Mouse (Mus musculus): ENCODE results near the gene Dpf1. TPM values are rescaled to one million over a fixed set of nuclear protein-coding genes. Genes with fewer than 3 reads are reported as not detected.
A peak's percentile ranks its signal among the peaks of the same experiment; 100 is the strongest.

The Dpf1 gene
- total RNA-seq, 1 experiment from 2014 or later = 0.05 TPM

DNA sequence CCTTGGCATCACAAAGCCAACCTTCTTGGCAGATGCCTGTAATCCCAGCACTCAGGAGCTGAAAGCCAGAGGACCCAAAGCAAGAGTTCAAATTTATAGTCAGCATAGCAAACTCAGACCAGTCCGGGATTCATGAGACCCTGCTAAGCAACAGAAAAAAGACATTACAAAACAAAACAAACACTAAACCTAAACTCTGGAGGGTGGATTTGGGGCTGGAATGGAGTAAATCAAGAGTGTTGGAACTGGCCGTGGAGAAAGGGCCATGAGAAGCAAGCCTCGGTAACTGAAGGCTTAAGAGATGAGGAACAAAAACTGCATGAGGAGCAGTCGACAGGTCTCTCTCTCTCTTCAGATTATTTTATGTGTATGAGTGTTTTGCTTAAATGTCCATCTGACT lies 19.9 kb upstream of the Dpf1 start:
- no peak for ATAC-seq (replicated peaks in 1 of 2; ENCODE audit: insufficient read depth in 1 of 2, low FRiP score in 2 of 2, low TSS enrichment in 1 of 2, low read depth in 1 of 2, poor library complexity in 2 of 2, severe bottlenecking in 2 of 2)

DNA sequence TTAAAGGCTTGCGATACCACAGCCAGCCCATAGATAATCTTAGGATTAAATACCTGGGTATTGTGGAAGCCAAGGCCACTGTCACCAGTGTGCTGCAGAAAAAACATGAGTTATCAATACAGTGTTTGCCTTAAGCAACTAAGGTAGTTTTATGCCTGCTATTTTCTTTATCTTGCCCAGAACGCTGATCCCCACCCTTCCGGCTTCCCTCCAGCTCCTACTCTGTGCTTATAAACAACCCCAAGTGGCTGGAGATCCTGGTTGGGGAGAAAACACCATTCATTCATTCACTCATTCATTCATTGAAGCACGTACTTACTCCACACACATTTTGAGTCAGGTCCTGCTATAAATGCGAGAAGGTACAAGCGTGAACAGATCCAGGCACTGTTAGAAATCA lies 19.2 kb upstream of the Dpf1 start:
- no peak for ATAC-seq (replicated peaks in 1 of 2; ENCODE audit: insufficient read depth in 1 of 2, low FRiP score in 2 of 2, low TSS enrichment in 1 of 2, low read depth in 1 of 2, poor library complexity in 2 of 2, severe bottlenecking in 2 of 2)

DNA sequence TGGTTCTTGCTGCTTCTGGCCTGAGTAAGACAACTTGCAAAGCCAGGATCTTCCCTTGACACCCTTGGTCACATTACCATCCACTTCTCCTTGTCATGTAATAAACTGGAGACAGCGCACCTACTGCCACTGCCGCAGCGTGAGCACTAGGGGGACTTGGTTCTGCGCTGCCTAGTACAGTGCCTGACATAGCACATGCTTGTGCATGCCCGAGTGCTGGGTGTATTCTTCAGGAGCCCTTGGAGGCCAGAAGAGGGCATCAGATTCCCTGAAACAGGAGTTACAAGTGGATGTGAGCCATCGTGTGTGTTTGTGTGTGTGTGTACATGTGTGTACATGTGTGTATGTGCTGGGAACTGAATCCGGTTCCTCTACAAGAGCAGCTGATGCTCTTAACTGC lies 16.3 kb upstream of the Dpf1 start:
- ATAC-seq (replicated peaks in 1 of 2; ENCODE audit: insufficient read depth in 1 of 2, low FRiP score in 2 of 2, low TSS enrichment in 1 of 2, low read depth in 1 of 2, poor library complexity in 2 of 2, severe bottlenecking in 2 of 2) = no peak; a peak in 1 of 4 replicates

DNA sequence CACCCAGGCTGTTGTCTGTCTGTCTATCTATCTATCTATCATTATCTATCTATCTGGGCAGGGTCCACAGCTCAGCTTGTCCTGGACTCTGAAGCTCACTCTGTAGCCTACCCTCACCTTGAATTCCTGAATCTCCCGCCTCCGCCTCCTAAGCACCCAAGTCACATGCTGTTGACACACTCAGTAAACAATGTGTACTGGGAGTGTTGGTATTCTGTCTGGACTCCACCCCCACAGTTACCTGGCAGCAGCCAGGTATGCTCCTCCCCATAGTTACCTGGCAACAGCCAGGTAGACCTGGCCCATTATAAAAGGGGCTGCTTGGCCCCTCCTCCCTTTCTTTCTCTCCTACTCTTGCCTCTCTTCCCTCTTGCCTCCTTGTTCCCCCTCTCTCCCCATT lies 15.7 kb upstream of the Dpf1 start:
- no peak for ATAC-seq (replicated peaks in 1 of 2; ENCODE audit: insufficient read depth in 1 of 2, low FRiP score in 2 of 2, low TSS enrichment in 1 of 2, low read depth in 1 of 2, poor library complexity in 2 of 2, severe bottlenecking in 2 of 2)

DNA sequence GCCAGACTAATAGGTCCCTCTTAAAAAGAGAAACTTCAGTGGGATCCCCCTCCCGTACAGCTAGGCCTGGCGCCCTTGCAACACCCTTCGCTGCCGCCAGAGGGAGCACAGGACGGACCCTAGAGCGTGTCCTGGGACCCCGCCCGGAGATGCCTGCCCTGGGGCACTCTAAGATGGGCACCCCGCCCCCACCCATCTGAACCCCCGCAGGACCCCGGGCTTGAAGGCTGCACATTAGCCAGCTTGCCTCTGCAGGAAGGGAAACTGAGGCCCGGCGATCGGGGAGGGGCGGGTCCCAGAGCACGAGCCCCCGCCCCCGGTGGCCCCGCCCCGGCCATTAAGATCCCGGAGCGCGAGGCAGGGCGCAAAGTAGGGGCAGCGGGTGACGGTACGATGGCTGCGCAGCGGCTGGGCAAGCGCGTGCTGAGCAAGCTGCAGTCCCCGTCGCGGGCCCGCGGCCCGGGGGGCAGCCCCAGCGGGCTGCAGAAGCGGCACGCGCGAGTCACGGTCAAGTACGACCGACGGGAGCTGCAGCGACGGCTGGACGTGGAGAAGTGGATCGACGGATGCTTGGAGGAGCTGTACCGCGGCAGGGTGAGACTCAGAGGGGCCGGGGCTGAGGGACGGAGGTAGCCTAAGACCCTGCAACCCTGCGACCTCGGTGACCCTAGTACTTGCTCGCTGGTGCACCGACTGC lies 14.7 kb upstream of the Dpf1 start, which contains the start of gene Ppp1r14a:
Gene Ppp1r14a (plus strand): TSS at position 367 of the 697 bp plus-strand sequence.
- peak; percentile 57 to 76; a peak in 2 of 4 replicates for ATAC-seq (replicated peaks in 1 of 2; ENCODE audit: insufficient read depth in 1 of 2, low FRiP score in 2 of 2, low TSS enrichment in 1 of 2, low read depth in 1 of 2, poor library complexity in 2 of 2, severe bottlenecking in 2 of 2)

DNA sequence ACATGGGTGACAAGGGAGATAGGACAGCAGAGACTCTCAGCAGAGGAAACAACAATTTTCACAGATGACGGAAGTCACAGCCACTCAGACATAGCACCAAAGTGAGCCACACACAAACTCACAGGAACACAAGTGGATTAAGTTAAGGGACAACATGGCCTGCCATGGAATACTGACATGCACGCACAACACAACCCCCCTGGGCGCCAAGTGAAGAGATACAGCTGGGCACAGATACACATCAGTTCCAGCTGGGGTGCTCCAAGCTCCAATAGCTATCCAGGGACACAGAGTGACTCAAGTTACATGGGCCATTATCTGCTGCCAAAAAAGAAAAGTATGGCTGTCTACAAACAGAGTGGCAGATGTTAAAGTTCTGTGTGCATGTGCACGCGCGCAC lies 13.9 kb upstream of the Dpf1 start:
- no peak for ATAC-seq (replicated peaks in 1 of 2; ENCODE audit: insufficient read depth in 1 of 2, low FRiP score in 2 of 2, low TSS enrichment in 1 of 2, low read depth in 1 of 2, poor library complexity in 2 of 2, severe bottlenecking in 2 of 2)

DNA sequence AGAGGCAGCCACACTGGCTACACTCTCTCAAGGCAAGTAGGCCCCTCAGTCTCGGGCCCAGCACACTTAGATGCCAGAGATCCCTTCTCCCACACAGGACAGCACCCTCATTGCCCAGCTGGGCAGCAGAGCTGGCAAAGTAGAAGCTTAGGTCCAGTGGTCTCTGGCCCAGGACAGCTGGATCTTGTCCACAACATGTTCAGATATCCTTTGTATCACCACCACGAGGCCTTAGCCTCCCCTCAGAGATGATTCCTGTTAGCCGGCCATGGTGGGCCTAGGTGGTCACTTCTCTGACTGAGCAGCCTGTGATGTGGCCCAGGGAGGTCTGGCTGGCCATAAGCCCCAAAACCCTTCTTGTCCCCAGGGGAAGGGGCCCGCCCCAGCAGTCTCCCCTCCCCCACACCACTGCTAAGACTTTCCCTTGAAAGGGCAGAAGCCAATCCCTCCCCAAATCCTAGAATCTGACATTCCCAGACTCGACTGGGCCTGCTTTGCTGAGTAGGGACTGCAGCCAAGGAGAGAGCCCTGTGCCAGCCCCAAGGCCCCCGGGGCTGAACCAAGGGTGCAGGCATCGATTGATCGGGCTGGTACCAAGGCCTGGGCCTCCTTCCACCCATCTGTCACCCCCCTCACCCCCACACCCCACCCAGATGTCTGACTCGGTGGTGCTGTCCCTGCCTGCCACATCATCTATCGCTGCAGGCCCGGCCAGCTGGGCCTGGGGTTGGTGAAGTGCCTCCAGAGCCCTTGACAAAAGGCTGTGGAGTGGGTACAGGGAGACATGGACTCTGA lies 12.9 kb upstream of the Dpf1 start:
- no peak for ATAC-seq (replicated peaks in 1 of 2; ENCODE audit: insufficient read depth in 1 of 2, low FRiP score in 2 of 2, low TSS enrichment in 1 of 2, low read depth in 1 of 2, poor library complexity in 2 of 2, severe bottlenecking in 2 of 2)

DNA sequence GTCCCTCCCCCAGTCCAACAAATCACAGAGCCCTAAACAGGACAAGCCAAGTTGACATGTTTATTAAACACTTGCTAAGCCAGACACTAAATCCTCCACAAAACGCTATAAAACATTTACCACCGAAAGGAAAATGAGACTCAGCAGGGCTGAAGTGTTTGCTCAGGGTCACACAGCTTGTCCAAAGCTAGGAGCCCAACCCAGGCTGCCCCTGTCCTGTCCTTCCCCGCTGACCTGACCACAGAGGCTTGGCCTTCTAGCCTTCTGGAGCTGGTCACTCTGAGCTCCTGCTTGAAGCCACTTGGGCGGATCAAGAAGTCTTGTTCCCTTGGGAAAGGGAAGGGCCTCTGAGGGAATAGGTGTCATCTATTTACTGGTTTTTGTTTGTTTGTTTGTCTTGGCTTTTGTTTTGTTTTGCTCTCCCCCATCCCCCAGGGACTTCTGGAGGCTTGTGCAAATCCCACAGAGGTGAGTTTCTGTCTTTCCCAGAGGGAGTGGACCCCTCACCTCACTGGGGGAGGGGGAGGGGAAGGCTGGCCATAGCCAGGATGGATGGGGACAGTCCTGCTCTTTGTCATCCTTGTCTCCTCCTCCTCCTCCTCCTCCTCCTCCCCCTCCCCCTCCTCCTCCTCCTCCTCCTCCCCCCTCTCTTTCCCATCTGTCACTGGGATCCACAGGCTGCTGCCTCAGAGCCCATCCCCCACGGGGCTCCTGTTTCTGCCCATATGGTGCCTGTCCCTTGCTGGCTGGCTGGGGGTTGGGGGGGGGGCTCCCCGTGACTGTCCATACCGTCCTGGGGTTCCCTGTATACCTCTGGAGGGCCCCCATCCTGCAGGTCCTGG lies 11.9 kb upstream of the Dpf1 start:
- no peak for ATAC-seq (replicated peaks in 1 of 2; ENCODE audit: insufficient read depth in 1 of 2, low FRiP score in 2 of 2, low TSS enrichment in 1 of 2, low read depth in 1 of 2, poor library complexity in 2 of 2, severe bottlenecking in 2 of 2)

DNA sequence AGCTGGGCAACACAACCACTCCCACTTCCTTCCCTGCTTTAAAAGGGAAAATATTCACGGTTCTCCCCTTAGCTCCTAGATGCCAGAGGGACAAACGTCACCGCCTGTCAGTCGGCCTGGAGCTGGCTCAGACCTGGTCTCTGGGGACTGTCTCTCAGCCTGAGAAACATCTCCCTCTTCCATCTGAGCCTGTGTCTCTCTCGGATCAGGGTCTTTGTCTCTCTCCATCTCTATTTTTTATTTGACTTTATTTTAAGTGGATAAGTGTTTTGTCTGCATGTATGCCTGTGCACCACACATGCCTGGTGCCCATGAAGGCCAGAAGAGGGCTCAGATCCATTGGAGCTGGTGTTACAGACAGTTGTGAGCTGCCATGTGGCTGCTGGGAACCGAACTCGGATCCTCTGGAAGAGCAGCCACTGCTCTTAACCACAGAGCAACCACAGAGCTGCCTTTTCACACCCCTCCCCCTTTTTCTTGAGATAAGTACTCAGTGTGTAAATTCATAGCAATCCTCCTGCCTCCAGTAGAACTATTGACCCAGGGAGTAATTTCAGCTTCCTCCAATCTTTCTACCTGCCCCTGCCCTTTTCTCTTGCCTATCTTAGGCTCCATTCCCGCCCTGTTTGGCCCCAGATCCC lies 11.2 kb upstream of the Dpf1 start:
- ATAC-seq (replicated peaks in 1 of 2; ENCODE audit: insufficient read depth in 1 of 2, low FRiP score in 2 of 2, low TSS enrichment in 1 of 2, low read depth in 1 of 2, poor library complexity in 2 of 2, severe bottlenecking in 2 of 2) = no peak

DNA sequence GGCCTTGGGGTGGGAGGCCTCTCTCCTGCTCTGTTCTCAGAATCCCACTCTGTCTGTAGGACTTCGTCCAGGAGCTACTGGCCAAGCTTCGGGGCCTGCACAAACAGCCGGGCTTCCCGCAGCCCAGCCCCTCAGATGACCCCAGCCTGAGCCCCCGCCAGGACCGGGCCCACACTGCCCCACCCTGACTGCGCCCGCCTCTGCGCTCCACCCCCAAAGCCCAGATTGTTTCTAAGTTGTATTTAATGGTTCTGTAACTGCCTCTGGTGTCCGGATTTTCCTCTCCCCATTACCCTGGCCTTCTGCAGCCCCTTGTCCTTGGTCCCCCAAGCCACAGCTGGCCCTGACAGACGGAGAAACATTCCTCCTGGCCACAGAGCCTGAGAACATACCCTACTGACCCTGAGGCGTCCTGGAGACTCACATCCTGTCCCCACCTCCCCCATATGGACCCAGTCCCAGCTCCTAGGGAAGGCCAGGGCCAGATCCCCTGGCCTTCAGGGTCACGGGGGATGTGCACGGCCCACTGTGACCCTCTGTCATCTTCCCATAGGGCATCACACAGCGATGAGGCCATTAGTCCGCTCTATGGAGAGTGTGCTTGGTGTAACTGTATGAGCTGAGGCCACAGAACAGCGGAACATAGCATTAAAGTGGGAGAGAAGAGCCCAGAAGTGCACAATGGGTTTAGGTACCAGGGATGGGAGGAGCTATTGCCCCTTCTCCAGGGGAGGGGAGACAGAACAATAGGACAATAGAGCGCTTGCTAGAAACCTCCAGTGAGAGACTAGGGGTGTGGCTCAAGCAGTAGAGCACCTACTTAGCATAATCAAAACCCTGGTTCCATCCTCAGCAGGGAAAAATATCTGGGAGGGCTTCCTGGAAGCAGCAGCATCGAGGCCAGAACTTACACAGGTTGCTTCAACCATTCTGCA lies 10.4 kb upstream of the Dpf1 start:
- ATAC-seq (replicated peaks in 1 of 2; ENCODE audit: insufficient read depth in 1 of 2, low FRiP score in 2 of 2, low TSS enrichment in 1 of 2, low read depth in 1 of 2, poor library complexity in 2 of 2, severe bottlenecking in 2 of 2) = no peak

DNA sequence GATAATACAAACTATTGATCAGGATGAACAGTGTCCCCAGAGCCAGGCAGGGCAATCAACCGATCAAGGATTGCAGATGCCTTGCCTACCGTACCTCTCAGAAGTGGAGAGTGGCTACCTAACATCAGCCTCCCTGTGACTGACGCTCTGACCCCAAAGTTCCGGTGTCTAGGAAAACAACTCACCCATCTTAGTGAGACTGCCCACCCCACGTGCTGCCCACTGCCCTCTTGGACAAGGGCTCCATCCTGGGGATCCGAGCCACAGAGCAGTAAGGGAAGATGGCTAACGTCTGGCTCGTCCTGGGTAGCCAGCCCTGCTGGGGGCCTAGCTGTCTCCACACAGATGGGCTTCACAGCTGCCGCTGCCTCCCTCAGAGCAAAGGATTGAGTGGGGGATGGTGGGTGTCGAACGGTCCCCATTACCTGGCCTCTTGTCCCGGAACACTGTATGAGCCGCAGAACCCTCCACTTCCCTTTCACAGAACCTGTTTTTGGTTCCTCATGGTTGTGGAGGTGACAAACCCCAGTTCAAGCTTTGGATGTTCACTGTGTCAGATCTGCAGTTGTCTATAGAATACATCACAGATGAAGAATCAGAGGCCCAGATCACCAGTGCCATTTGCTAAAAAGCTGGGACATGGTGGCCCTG lies 9.5 kb upstream of the Dpf1 start:
- ATAC-seq (replicated peaks in 1 of 2; ENCODE audit: insufficient read depth in 1 of 2, low FRiP score in 2 of 2, low TSS enrichment in 1 of 2, low read depth in 1 of 2, poor library complexity in 2 of 2, severe bottlenecking in 2 of 2) = peak; percentile 23 to 31; a peak in 2 of 4 replicates

DNA sequence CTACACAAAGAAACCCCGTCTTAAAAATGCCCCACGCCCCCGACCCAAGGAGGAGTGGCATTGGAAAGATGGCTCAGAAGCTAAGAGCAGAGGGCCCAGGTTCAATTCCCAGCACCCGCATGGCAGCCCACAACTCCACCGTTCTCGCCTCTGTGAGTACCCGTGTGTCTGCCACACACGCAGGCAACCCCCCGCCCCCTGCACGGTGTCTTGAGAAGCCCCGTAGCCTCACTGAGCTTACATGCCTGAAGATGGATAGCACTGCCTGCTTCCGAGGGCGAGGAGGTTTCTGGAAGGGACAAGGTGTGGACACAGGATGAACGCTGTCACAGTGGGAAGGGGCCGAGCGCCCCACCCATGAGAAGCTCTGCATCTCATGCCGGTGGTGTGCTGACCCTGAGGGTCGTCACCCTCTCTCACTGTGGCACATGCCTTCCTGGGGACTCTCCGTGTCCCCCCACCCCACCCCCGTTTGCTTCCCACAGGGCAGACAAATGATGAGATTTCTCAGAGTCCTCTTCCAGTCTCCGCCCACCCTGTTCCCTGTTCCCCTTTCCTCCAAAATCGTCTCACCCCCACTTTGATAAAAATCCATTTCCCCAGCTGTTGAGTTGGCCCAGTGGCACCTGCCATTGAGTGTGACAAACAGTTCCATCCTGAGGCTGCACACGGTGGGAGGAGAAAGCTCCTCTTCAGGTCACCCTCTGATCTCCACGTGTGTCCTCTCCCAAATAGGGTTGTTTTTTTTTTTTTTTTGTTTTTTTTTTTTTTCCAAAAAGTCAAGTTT lies 7.7 kb upstream of the Dpf1 start:
- no peak for ATAC-seq (replicated peaks in 1 of 2; ENCODE audit: insufficient read depth in 1 of 2, low FRiP score in 2 of 2, low TSS enrichment in 1 of 2, low read depth in 1 of 2, poor library complexity in 2 of 2, severe bottlenecking in 2 of 2)

DNA sequence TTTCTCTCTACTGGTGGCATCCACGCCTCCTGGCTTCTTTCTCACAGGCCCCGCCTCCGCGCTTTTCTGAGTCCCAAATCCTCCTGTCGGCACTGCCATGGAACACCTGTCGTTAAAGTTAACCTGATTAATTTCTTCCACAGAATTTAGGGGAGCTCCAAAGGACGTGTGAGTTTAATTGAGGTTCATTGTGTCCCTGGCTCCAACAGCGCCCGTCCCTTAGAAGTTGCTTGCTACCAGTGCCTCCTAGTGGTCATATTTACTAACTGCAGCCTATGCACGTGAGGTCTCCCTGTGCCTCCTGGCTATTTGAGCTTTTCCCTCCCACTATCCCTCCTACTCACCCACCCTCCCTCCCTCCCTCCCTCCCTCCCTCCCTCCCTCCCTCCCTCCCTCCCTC lies 6.8 kb upstream of the Dpf1 start:
- ATAC-seq (replicated peaks in 1 of 2; ENCODE audit: insufficient read depth in 1 of 2, low FRiP score in 2 of 2, low TSS enrichment in 1 of 2, low read depth in 1 of 2, poor library complexity in 2 of 2, severe bottlenecking in 2 of 2) = peak; percentile 68 to 72; a peak in 3 of 4 replicates

DNA sequence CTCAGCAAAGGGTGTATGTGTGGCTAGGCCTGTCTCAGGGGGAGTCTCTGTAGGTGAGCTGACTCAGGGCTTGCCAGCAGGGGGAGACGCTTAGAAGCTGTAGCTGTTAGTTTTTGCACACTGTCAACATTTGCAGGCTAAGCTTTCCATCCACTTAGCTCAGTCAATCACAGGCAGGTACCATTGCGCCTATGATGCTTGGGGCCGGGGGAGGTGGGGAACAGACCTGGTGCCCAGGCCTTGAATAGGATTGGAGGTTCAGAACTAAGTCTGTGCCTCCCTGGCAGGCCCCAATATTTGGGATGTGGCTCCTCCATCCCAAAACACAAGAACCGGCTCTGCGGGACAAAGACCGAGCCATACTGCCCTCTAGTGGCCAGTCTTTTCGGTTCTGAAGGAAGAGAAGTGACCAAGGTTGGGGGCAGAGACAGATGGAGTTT lies 2.6 kb upstream of the Dpf1 start:
- peak; percentile 26 to 40; a peak in 3 of 4 replicates for ATAC-seq (replicated peaks in 1 of 2; ENCODE audit: insufficient read depth in 1 of 2, low FRiP score in 2 of 2, low TSS enrichment in 1 of 2, low read depth in 1 of 2, poor library complexity in 2 of 2, severe bottlenecking in 2 of 2)

DNA sequence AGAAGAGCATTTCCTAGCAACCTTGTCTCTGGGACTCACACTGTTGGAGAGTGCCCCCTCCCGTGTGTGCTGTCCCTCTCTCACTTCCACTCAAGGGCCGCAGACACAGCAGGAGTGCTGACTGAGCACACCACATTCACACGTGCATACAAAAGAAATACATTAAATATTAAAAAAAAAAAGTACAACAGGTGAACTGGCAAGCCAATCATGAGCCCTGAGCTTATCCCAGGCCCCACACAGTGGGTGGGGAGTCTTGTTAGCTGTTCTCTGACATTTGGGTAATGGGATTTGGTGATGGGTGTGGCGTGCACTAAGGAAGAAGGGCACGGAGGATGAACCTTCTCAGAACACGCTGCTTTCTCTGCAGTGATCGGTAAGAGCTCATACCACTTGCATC lies 1.1 kb upstream of the Dpf1 start:
- ATAC-seq (replicated peaks in 1 of 2; ENCODE audit: insufficient read depth in 1 of 2, low FRiP score in 2 of 2, low TSS enrichment in 1 of 2, low read depth in 1 of 2, poor library complexity in 2 of 2, severe bottlenecking in 2 of 2) = no peak
